Mouse (Mus musculus) spleen, adult 2 months (tissue): ENCODE results near the gene Plekhd1.

Experiments
- CTCF ChIP-seq: fragments of 200-500 bp; IDR thresholded peaks from 2 replicates; pipeline ENCODE4 v1.5.1; 2011; ENCODE audit warnings: mild to moderate bottlenecking, inconsistent platforms; ENCODE audit not compliant: insufficient read depth, insufficient read length, insufficient replicate concordance; ENCODE audit errors: extremely low read depth
- POLR2A ChIP-seq: fragments of 200-500 bp; IDR thresholded peaks from 2 replicates; pipeline ENCODE4 v1.6.1; 2011; ENCODE audit warnings: low read depth, low read length, inconsistent platforms

DNA sequence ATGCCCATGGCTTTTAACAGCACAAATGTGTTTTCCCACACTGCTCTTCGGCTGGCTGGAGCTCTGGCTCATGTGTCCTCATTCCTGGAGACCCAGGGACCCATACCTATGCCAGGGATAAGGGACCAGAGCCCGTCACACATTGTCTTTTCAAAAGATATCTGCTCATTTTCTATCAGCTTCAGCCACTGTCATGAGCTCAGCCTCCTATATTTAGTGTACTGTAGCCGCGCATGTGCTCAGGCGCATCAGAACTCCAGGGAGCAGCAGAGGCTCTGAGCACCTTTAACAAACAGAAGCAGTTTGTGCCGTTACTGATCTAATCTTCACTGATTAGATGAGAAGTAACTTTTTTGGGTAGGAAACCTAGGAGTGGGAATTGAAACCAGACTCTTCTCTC lies 23.5 kb downstream of the Plekhd1 start:
- TF ChIP-seq POLR2A (no peak), CTCF (no peak)
